Mouse (Mus musculus) midbrain, postnatal 0 days (tissue): ENCODE measurements around the gene Sept6. TPM values are rescaled to one million over a fixed set of nuclear protein-coding genes. Genes with fewer than 3 reads are reported as not detected.

Experiments used
- ATAC-seq: fragments of 200-750 bp; cut with Nextera tagmentation; 2 replicates; pipeline ENCODE4 v1.8.0; 2017; ENCODE audit warnings: moderate number of reproducible peaks, mild to moderate bottlenecking, moderate TSS enrichment, moderate library complexity; ENCODE audit not compliant: low FRiP score
- DNase-seq: peaks from one replicate; pipeline ENCODE4 v3.0.0-alpha.2; 2015; ENCODE audit warnings: low spot score
- H3K27ac ChIP-seq: fragments of 300-500 bp; sonication (generic); 2 replicates; pipeline ENCODE4 v1.5.1; 2014; ENCODE audit warnings: low read depth, mild to moderate bottlenecking, low read length, mixed read lengths
- H3K27me3 ChIP-seq: fragments of 300-500 bp; sonication (generic); 2 replicates; pipeline ENCODE4 v1.6.1; 2014; ENCODE audit warnings: low read length, control low read depth, mixed read lengths; ENCODE audit not compliant: insufficient read depth
- H3K36me3 ChIP-seq: fragments of 300-500 bp; sonication (generic); 2 replicates; pipeline ENCODE4 v1.6.1; 2014; ENCODE audit warnings: low read length, control low read depth, mixed read lengths; ENCODE audit not compliant: insufficient read depth
- H3K4me1 ChIP-seq: fragments of 300-500 bp; sonication (generic); 2 replicates; pipeline ENCODE4 v1.6.1; 2014; ENCODE audit warnings: mild to moderate bottlenecking, control low read depth, antibody characterized with exemption, low read length, mixed read lengths; ENCODE audit not compliant: insufficient read depth
- H3K4me2 ChIP-seq: fragments of 300-500 bp; sonication (generic); 2 replicates; pipeline ENCODE4 v1.6.1; 2014; ENCODE audit warnings: low read depth, mild to moderate bottlenecking, low read length, mixed read lengths; ENCODE audit not compliant: poor library complexity, severe bottlenecking
- H3K4me3 ChIP-seq: fragments of 300-500 bp; sonication (generic); 2 replicates; pipeline ENCODE4 v1.5.1; 2014; ENCODE audit warnings: low read depth, mild to moderate bottlenecking, low read length, moderate library complexity
- H3K9ac ChIP-seq: fragments of 300-500 bp; sonication (generic); replicated peaks from 2 replicates; pipeline ENCODE4 v1.6.1; 2014; ENCODE audit warnings: mild to moderate bottlenecking, low read length, moderate library complexity, mixed read lengths; ENCODE audit not compliant: poor library complexity, severe bottlenecking
- H3K9me3 ChIP-seq: fragments of 300-500 bp; sonication (generic); 2 replicates; pipeline ENCODE4 v1.6.1; 2016; ENCODE audit warnings: low read length, control low read depth
- CTCF ChIP-seq: IDR thresholded peaks from 2 replicates; pipeline ENCODE4 v1.5.1; 2016; ENCODE audit warnings: antibody characterized with exemption, mild to moderate bottlenecking
- WGBS: fragments of 180-500 bp; shearing (Covaris S2); extraction: QIAGEN DNeasy Blood & Tissue Kit; methylation state at CpG from one replicate; pipeline ENCODE4 v1.1.7; 2014; 5-methylcytosine and 5-hydroxymethylcytosine counted together
- polyA plus RNA-seq: library from polyadenylated mRNA; unstranded; fragments of >200 nt; fragmentation: Nextera tagmentation; extraction: Ambion mirVana; gene quantifications from 2 replicates; pipeline ENCODE4 v1.2.1, GENCODE M21; 2015
- total RNA-seq: library from RNA; depleted of rRNA; stranded (reverse); fragments of >200 nt; gene quantifications from 2 replicates; pipeline ENCODE4 v1.2.3, GENCODE M21; 2014; rRNA removed

The Sept6 gene
- 81.4 and 137 TPM in 2 replicates for total RNA-seq
- 65.1 and 66.2 TPM in 2 replicates for polyA plus RNA-seq

DNA sequence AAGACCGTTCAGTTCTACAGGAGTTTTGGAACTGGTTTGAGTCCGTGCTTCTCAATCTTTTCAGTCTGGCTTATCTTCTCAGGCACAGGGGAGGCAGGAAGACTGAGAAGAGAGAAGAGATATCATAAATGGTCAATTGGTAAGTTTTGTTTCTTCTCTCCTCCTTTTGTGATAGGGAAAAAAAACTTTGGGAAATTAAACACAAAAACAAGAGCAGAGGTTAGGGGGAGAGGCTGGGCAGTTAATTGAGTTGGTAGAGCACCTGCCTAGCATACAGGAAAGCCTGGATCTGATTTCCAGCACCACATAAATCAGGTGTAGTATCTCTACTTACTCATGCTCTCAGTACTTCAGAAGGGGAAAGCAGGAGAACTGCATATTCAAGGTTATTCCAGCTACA is at the start of gene Sept6:
Gene Sept6, minus strand, starts transcription at position 101 of the 400 bp plus-strand sequence.
- Histone ChIP-seq H3K4me2 (no peak within 1 kb of the TSS), H3K4me1 (no peaks in the 10 kb centered on the region), H3K27ac (no peak within 1 kb of the TSS), H3K9ac (no peak within 1 kb of the TSS), H3K9me3 (no peaks in the 10 kb centered on the region), H3K4me3 (no peak within 1 kb of the TSS), H3K36me3 (no peaks in the 10 kb centered on the region), H3K27me3 (no peaks in the 10 kb centered on the region)
- no peak for TF ChIP-seq CTCF
- WGBS: 76% methylated on average over 2 of the region's 2 CpGs
- DNase-seq (no peak), ATAC-seq (no peak)

DNA sequence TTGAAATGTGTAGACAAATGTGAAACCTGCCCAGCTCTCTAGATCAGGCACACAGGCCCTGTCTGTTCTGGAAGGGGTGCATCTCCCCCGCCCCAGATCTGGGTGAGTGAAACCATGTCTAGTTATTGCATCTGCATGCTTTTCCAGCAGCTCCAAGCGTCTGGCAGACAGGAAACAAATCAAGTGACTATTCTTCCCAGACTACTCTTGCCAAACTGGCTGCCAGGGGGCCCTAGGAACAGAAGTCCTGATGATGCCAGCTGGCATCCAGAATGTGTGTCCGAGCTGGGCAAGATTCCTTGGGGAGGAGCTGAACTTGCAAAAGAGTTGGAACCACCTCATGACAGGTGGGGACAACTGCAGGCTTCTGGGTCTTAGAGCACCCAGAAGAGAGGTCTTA is 36.8 kb upstream of the Sept6 start:
- WGBS: 40% methylated on average over 3 of the region's 3 CpGs
- no peaks in the 10 kb centered on the region for H3K36me3 ChIP-seq
- DNase-seq: peak; percentile 81
- no peak overlapping the region for H3K4me2 ChIP-seq
- no peak overlapping the region for H3K27ac ChIP-seq
- H3K27me3 ChIP-seq: no peaks in the 10 kb centered on the region
- H3K9me3 ChIP-seq: no peaks in the 10 kb centered on the region
- ATAC-seq: no peak
- no peak for TF ChIP-seq CTCF
- no peak overlapping the region for H3K4me3 ChIP-seq
- no peak overlapping the region for H3K9ac ChIP-seq
- H3K4me1 ChIP-seq: no peaks in the 10 kb centered on the region

DNA sequence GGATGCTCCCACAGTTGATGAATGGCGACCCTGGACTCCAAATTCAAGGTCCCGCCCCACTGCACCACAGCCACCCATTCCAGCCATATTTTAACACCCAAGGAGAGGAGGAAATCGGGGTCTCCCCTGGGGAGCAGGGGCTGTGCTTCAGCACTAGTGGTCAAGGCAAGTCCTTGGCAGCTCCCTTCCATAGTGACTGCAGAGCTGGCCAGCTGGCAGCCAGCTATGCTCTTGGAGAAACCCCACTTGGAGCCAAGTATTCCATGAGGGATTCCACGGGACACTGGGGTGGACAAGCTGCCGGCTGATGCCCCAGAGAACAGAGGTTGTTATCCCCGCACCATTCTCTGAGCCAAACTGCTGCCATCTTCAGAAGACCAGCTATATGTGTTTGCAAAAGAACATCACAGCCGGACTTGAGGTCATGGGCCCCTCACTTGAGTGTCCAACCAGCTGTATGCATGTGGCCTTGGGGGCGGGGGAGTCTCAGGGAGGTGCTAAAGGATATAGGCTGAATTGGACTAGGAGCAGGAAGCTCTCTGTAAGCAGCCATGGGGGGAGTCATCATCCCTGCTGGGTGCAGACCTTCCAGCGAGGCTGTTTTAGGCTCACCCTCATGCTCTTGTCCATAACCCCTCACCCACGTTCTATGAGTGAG is 32.2 kb upstream of the Sept6 start:
- H3K9ac ChIP-seq: no peak overlapping the region

DNA sequence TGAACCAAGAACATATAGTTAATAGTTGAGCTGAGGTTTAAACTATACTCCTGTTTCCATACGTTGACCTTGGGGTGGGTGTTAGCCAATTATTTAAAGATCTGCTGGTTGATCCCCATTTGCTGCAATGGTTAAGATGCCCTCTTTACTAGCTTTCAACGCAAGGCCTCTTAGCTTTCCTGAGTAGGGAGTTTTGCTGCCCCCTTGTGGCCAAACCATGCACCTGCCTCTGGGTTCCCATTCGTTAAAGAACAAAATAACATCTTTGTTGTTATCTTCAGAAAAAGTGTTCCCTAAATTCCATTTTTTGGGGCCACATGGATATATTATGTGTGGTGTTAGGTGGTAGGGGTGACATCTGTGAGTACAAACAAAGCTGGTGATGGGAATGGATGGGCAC is 31.1 kb upstream of the Sept6 start:
- peak; percentile 45 for DNase-seq
- Histone ChIP-seq H3K36me3 (no peaks in the 10 kb centered on the region), H3K4me2 (no peak overlapping the region), H3K9me3 (no peaks in the 10 kb centered on the region), H3K4me3 (no peak overlapping the region), H3K9ac (no peak overlapping the region), H3K27ac (no peak overlapping the region), H3K27me3 (no peaks in the 10 kb centered on the region), H3K4me1 (no peaks in the 10 kb centered on the region)
- WGBS: 19% methylated on average over 3 of the region's 3 CpGs
- TF ChIP-seq CTCF: peak; percentile 73
- ATAC-seq: no peak

More for the DNA sequence above, 32.2 kb upstream of the Sept6 start:
- DNase-seq (peak; percentile 7), ATAC-seq (no peak)
- H3K27me3 ChIP-seq: no peaks in the 10 kb centered on the region
- no peak overlapping the region for H3K4me3 ChIP-seq
- no peak overlapping the region for H3K4me2 ChIP-seq
- 82% methylated on average over 10 of the region's 10 CpGs for WGBS
- H3K9me3 ChIP-seq: no peaks in the 10 kb centered on the region
- H3K27ac ChIP-seq: no peak overlapping the region
- H3K36me3 ChIP-seq: no peaks in the 10 kb centered on the region
- no peaks in the 10 kb centered on the region for H3K4me1 ChIP-seq
- no peak for TF ChIP-seq CTCF

DNA sequence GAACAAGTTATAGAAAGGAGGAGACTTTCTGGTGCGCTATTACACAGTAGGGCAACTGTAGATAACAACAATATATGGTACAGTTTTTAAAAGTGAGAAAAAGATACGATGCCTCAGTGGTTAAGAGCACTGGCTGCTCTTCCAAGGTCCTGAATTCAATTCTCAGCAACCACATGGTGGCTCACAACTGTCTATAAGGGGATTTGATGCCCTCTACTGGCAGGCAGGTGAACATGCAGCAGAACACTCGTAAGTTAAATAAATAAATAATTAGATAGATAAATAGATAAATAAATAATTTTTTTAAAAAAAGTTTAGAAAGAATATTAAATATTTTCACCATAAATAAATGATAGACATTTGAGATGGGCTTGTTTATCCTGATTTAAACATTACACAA is 27.5 kb upstream of the Sept6 start:
- TF ChIP-seq CTCF: no peak
- WGBS: 63% methylated on average over 3 of the region's 3 CpGs
- no peak for ATAC-seq
- Histone ChIP-seq H3K27me3 (no peaks in the 10 kb centered on the region), H3K4me1 (no peaks in the 10 kb centered on the region), H3K9me3 (no peaks in the 10 kb centered on the region), H3K9ac (no peak overlapping the region), H3K27ac (no peak overlapping the region), H3K4me2 (no peak overlapping the region), H3K4me3 (no peak overlapping the region), H3K36me3 (no peaks in the 10 kb centered on the region)
- no peak for DNase-seq

DNA sequence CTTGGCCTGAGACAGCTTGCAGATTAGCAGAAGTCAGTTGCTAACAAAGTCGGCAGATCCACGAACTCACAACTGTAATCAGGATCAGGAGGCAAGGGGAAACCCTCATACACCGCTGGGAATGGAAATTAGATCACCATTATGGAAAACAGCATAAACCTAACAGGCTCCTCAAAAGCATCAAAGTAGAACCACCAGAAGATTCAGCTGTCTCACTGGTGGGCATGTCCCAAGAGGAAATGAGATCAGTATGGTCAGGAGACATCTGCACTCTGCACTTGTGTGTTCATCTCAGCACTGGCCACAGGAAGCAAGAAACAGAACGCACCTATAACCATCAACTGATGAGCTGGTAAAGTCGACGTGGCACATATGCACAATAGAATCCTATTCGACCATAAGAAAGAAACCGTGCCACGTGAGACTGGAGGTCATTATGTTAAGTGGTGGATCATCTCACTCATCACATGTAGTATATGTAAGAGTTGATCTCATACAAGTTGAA is 26.6 kb upstream of the Sept6 start:
- Histone ChIP-seq H3K9ac (no peak overlapping the region), H3K4me2 (no peak overlapping the region), H3K27ac (no peak overlapping the region), H3K36me3 (no peaks in the 10 kb centered on the region), H3K27me3 (no peaks in the 10 kb centered on the region), H3K9me3 (no peaks in the 10 kb centered on the region), H3K4me1 (no peaks in the 10 kb centered on the region), H3K4me3 (no peak overlapping the region)
- ATAC-seq: no peak
- TF ChIP-seq CTCF: no peak
- 90% methylated on average over 9 of the region's 9 CpGs for WGBS
- no peak for DNase-seq
